Mouse (Mus musculus): ENCODE data around the gene Pum2. TPM values are rescaled to one million over a fixed set of nuclear protein-coding genes. Genes with fewer than 3 reads are reported as not detected.
A peak's percentile ranks its signal among the peaks of the same experiment; 100 is the strongest.

Pum2 gene
- polyA plus RNA-seq, 1 experiment, result 9.0 TPM

DNA sequence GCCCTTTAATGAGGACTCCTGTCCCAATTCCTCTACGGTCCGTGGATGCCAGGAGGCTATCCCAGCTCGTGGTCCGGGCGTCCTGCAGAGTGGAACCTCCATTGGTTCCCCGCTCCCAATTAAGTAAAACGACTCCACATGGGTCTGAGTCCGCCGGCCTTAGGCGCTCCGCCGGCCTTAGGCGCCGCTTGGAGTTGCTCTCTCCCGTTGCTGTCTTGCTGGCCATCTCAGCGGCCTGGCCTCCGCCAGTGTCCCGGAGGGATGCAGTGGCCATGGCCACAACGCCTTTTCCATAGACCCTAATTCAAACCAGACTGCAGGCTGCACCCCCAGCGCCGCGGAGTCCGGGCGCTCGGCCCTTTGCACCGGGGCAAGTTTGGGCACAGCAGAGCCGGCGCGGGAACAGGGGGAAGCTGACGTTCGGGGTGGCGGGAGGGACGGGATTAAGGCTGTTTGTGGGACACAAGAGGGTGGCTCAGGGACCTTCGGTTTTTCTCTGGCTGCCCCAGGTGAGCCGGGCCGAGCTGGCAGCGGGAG is 98.0 kb downstream of the Pum2 start:
- H3K36me3 ChIP-seq (replicated peaks; ENCODE audit: low read length), result no peaks in the 10 kb centered on the region
- peaks cover 80% of the 10 kb centered on the region for H3K27me3 ChIP-seq (replicated peaks)
- H3K9me3 ChIP-seq, result peaks cover 14% of the 10 kb centered on the region
- peaks cover 40% of the 10 kb centered on the region for H3K4me1 ChIP-seq
- H3K4me3 ChIP-seq (replicated peaks), result peak overlapping the region; percentile 93
- TF ChIP-seq GATA1 (IDR thresholded peaks at IDR 0.05; ENCODE audit: borderline replicate concordance, low read length) (no peak), FLI1 (IDR thresholded peaks at IDR 0.05; ENCODE audit: low read length) (no peak)

DNA sequence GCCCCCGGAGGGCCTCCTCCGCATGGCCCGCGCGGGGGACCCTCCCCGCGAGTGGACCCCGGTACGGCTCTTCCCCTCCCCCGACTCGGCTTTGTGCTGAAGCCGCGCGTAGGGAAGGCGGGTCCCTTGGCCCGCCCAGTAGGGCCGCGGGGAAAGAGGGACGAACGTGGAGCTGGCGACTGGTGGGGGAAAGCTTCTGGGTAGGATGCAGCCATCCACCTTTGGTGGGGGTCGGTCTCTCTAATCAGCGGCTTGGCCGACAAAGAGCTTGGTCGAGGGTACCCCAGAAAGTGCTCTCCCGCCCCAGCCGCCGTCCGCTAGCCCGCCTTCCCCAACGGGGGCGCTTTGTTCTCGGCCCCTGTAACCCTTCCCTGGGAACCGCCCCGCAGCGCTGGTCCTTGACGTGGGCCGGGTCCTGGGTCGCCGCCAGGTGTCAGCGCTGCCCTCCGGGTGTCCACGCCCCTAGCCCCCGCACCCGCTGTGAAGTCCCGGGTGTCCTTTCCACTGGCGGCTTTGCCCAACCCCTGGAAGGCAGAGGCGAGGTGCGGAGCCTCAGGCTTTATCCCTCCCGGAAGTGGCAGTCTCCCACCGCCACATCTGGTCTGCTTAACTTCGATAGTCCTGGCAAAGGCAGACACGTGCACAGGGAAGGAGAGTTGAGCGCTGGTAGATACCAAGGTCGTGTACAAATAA is 98.7 kb downstream of the Pum2 start:
- no peaks in the 10 kb centered on the region for H3K36me3 ChIP-seq (replicated peaks; ENCODE audit: low read length)
- H3K4me1 ChIP-seq, result peaks cover 44% of the 10 kb centered on the region
- TF ChIP-seq FLI1 (IDR thresholded peaks at IDR 0.05; ENCODE audit: low read length) (no peak), GATA1 (IDR thresholded peaks at IDR 0.05; ENCODE audit: borderline replicate concordance, low read length) (no peak)

DNA sequence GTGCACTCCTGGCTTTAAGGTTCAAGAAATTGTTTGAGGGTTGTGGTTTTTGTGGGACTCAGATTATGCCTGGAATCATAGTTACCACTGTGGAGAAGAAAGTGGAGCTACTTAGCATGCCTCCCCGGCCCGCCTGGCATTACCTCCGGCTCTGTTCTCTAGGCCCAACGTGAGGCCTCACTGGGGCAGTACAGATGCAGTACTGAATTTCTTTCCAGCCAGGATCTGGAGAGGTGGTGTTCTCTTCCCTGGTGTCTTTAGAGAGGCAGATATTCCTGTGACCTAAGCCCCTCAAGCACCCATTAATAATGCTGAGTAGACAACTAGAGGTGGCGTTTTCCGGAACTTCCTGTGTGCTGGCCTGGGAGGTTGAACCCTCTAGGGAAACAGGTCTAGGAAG is 99.4 kb downstream of the Pum2 start:
- no peak overlapping the region for H3K4me3 ChIP-seq (replicated peaks)
- no peaks in the 10 kb centered on the region for H3K36me3 ChIP-seq (replicated peaks; ENCODE audit: low read length)
- H3K27me3 ChIP-seq (replicated peaks), result peaks cover 92% of the 10 kb centered on the region
- peaks cover 14% of the 10 kb centered on the region for H3K9me3 ChIP-seq
- peaks cover 47% of the 10 kb centered on the region for H3K4me1 ChIP-seq
- TF ChIP-seq GATA1 (IDR thresholded peaks at IDR 0.05; ENCODE audit: borderline replicate concordance, low read length) (no peak), FLI1 (IDR thresholded peaks at IDR 0.05; ENCODE audit: low read length) (no peak)

More for the DNA sequence above, 98.7 kb downstream of the Pum2 start:
- peak overlapping the region; percentile 93 for H3K4me3 ChIP-seq (replicated peaks)
- peaks cover 14% of the 10 kb centered on the region for H3K9me3 ChIP-seq
- H3K27me3 ChIP-seq (replicated peaks), result peaks cover 85% of the 10 kb centered on the region

DNA sequence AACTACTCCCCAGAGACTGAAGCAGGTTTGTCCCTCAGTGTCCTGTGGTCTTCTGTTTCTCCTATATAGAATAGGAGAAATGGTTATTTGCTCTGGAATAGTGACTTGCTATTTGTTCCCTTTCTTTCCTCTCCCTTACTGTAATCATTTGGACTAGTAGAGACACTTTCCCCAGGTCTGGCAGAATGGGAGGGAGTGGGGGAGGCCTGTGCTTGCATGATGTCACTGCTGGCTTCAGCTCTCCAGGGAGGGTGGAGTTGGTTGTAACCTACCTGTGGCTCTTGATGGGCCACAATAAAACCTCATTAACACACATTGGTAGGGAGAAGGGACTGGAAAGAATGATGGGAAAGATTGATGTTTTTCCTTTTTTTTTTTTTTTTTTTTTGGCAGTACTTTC is 100.2 kb downstream of the Pum2 start:
- TF ChIP-seq FLI1 (IDR thresholded peaks at IDR 0.05; ENCODE audit: low read length), result no peak
- no peak for TF ChIP-seq GATA1 (IDR thresholded peaks at IDR 0.05; ENCODE audit: borderline replicate concordance, low read length)
- Histone ChIP-seq H3K4me1 (peaks cover 48% of the 10 kb centered on the region), H3K36me3 (replicated peaks; ENCODE audit: low read length) (no peaks in the 10 kb centered on the region), H3K4me3 (replicated peaks) (no peak overlapping the region), H3K27me3 (replicated peaks) (peaks cover 96% of the 10 kb centered on the region), H3K9me3 (peaks cover 8% of the 10 kb centered on the region)

DNA sequence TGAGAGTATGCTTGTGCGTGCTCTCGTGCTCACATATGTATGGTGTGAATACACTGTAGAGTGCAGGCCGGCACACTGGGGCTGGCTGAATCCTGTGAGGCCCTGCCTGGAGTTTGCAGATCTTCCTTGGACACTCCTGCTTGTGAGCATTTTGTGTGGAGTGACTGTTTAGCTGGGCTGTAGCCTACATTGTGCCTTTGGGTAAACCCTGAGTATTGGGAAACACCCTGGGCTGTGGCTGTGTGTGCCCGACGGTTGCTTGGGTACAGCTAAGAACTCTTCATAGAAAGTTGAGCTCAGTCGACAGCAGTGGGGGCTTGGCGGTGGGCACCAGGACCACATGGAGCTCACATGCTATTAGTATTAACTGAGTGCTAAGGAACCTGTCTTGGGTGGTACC is 102.3 kb downstream of the Pum2 start:
- peaks cover 40% of the 10 kb centered on the region for H3K4me1 ChIP-seq
- no peaks in the 10 kb centered on the region for H3K9me3 ChIP-seq

GRCm38 (mm10) chr12:8776741-8777140 is 102.8 kb downstream of the Pum2 start:
- Histone ChIP-seq H3K36me3 (replicated peaks; ENCODE audit: low read length) (no peaks in the 10 kb centered on the region), H3K4me3 (replicated peaks) (no peak overlapping the region), H3K9me3 (no peaks in the 10 kb centered on the region), H3K27me3 (replicated peaks) (peaks cover 96% of the 10 kb centered on the region), H3K4me1 (peaks cover 35% of the 10 kb centered on the region)
- TF ChIP-seq FLI1 (IDR thresholded peaks at IDR 0.05; ENCODE audit: low read length) (no peak), GATA1 (IDR thresholded peaks at IDR 0.05; ENCODE audit: borderline replicate concordance, low read length) (no peak)

More for the DNA sequence above, 102.3 kb downstream of the Pum2 start:
- no peak overlapping the region for H3K4me3 ChIP-seq (replicated peaks)
- H3K27me3 ChIP-seq (replicated peaks), result peaks cover 96% of the 10 kb centered on the region
- no peaks in the 10 kb centered on the region for H3K36me3 ChIP-seq (replicated peaks; ENCODE audit: low read length)
- TF ChIP-seq FLI1 (IDR thresholded peaks at IDR 0.05; ENCODE audit: low read length), result no peak

GRCm38 (mm10) chr12:8778106-8778505 is 104.2 kb downstream of the Pum2 start:
- no peaks in the 10 kb centered on the region for H3K9me3 ChIP-seq
- H3K4me1 ChIP-seq, result peaks cover 21% of the 10 kb centered on the region
- no peaks in the 10 kb centered on the region for H3K36me3 ChIP-seq (replicated peaks; ENCODE audit: low read length)
- H3K4me3 ChIP-seq (replicated peaks), result no peak overlapping the region
- H3K27me3 ChIP-seq (replicated peaks), result peaks cover 95% of the 10 kb centered on the region
- no peak for TF ChIP-seq FLI1 (IDR thresholded peaks at IDR 0.05; ENCODE audit: low read length)
- no peak for TF ChIP-seq GATA1 (IDR thresholded peaks at IDR 0.05; ENCODE audit: borderline replicate concordance, low read length)

DNA sequence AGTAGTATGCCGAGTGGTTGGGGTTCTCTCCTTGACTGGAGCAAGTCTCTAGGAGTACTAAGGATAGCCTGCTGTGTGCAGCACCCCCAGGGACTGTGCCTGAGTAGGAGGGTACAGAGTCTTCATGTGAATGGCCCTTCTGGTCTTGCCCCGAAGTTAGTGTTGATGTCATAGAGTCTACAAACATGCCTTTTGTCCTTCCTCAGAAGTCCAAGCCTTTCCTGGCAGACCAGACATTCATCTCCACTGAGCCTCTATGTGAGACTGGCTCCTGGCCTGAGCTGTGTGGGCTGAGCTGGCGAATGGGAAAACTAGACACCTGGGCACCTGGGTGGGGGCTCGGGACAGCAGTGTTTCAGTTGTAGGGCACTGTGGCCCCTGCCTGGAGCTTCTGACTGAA is 105.9 kb downstream of the Pum2 start:
- no peak for TF ChIP-seq FLI1 (IDR thresholded peaks at IDR 0.05; ENCODE audit: low read length)
- TF ChIP-seq GATA1 (IDR thresholded peaks at IDR 0.05; ENCODE audit: borderline replicate concordance, low read length), result no peak
- no peaks in the 10 kb centered on the region for H3K9me3 ChIP-seq

DNA sequence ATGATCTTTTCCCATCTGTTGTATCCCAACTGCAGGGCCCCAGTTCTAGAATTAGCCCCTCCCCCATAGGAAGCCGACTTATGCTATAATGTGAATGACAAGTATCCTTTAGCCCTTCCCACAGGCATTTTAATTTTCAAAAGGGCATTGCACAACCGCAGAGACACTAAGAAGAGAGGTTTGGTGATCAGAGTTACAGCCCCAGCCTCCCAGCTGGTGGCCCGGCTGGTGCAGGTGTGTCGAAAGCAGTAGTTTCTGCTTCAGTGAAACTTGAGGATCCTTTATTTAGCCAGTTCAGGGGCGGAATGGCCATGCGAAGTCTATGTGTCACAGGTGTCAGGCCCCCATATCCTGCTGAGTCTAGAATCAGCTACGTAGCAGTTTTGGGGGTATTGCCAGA is 107.2 kb downstream of the Pum2 start:
- no peak overlapping the region for H3K4me3 ChIP-seq (replicated peaks)
- TF ChIP-seq FLI1 (IDR thresholded peaks at IDR 0.05; ENCODE audit: low read length) (no peak), GATA1 (IDR thresholded peaks at IDR 0.05; ENCODE audit: borderline replicate concordance, low read length) (no peak)
- peaks cover 24% of the 10 kb centered on the region for H3K4me1 ChIP-seq
- no peaks in the 10 kb centered on the region for H3K36me3 ChIP-seq (replicated peaks; ENCODE audit: low read length)
- no peaks in the 10 kb centered on the region for H3K9me3 ChIP-seq
- H3K27me3 ChIP-seq (replicated peaks), result peaks cover 88% of the 10 kb centered on the region

More for the DNA sequence above, 105.9 kb downstream of the Pum2 start:
- Histone ChIP-seq H3K4me3 (replicated peaks) (no peak overlapping the region), H3K36me3 (replicated peaks; ENCODE audit: low read length) (no peaks in the 10 kb centered on the region), H3K27me3 (replicated peaks) (peaks cover 92% of the 10 kb centered on the region), H3K4me1 (peaks cover 18% of the 10 kb centered on the region)

- TF ChIP-seq GATA1 (IDR thresholded peaks at IDR 0.05; ENCODE audit: borderline replicate concordance, low read length) (no peak), FLI1 (IDR thresholded peaks at IDR 0.05; ENCODE audit: low read length) (no peak)
Observed at GRCm38 (mm10) chr12:8781681-8782378, 107.9 kb downstream of the Pum2 start.

More at GRCm38 (mm10) chr12:8781681-8782378, 107.9 kb downstream of the Pum2 start:
- Histone ChIP-seq H3K4me1 (peaks cover 17% of the 10 kb centered on the region), H3K9me3 (no peaks in the 10 kb centered on the region), H3K36me3 (replicated peaks; ENCODE audit: low read length) (no peaks in the 10 kb centered on the region), H3K27me3 (replicated peaks) (peaks cover 88% of the 10 kb centered on the region), H3K4me3 (replicated peaks) (no peak overlapping the region)

All from megakaryocyte, embryonic 14.5 days (primary cell).